Mouse (Mus musculus) cortical plate, adult 2 months (tissue): Measurements from ENCODE around the gene Rxfp2.

Experiments used
- CTCF ChIP-seq: fragments of 200-500 bp; IDR thresholded peaks from 2 replicates; pipeline ENCODE4 v1.5.1; 2011; ENCODE audit warnings: mild to moderate bottlenecking, control low read depth, low read length; ENCODE audit not compliant: insufficient read depth; ENCODE audit errors: extremely low read depth
- POLR2A ChIP-seq: fragments of 200-500 bp; IDR thresholded peaks from 2 replicates; pipeline ENCODE4 v1.6.1; 2011; ENCODE audit warnings: mild to moderate bottlenecking, low read length, control low read depth; ENCODE audit not compliant: insufficient read depth; ENCODE audit errors: extremely low read depth

GRCm38 (mm10) chr5:150128432-150128831 lies 110.0 kb downstream of the Rxfp2 start:
- TF ChIP-seq POLR2A (no peak), CTCF (no peak)
